Mouse (Mus musculus): ENCODE results near the gene Stk40. TPM values are rescaled to one million over a fixed set of nuclear protein-coding genes. Genes with fewer than 3 reads are reported as not detected.
"Not testable (repeated sequence)": the region's sequence is repeated elsewhere in the genome, so short reads cannot be mapped to it uniquely, and the experiment has no call there.

Gene Stk40
- total RNA-seq (2021) (10 to 100 TPM; 43.0 to 56.0 TPM), polyA plus RNA-seq (2012; rRNA removed) (33.2 and 33.5 TPM in 2 replicates)
- long read RNA-seq, transcript Stk40-201 (11 exons, 3,492 nt): major isoform, 12 of 22 reads
- long read RNA-seq, partial matches to known transcripts: 5 of 22 reads
- long read RNA-seq, other reads (novel, unspliced or antisense): 5 of 22 reads

GRCm38 (mm10) chr4:126103590-126104068, at the start of gene Stk40:
TSS of gene Stk40 (plus strand) at chr4:126103957.
- DNase-seq: peak; percentile 98

- DNase-seq: no peak
Measured at GRCm38 (mm10) chr4:126057207-126058133, 46.3 kb upstream of the Stk40 start.

- peak; percentile 93 for DNase-seq
Measured at GRCm38 (mm10) chr4:126058134-126058996, 45.4 kb upstream of the Stk40 start, which contains the start of gene Oscp1. TSS of gene Oscp1 (plus strand) at chr4:126058565.

GRCm38 (mm10) chr4:126058997-126059362, 44.8 kb upstream of the Stk40 start:
- no peak for DNase-seq

- no peak for DNase-seq
Measured at GRCm38 (mm10) chr4:126062856-126063255, 40.9 kb upstream of the Stk40 start.

- DNase-seq: peak; percentile 20
Measured at GRCm38 (mm10) chr4:126065241-126065640, 38.5 kb upstream of the Stk40 start.

- peak; percentile 49 for DNase-seq
Measured at GRCm38 (mm10) chr4:126067401-126068077, 36.2 kb upstream of the Stk40 start.

GRCm38 (mm10) chr4:126068842-126069241, 34.9 kb upstream of the Stk40 start:
- no peak for DNase-seq

- DNase-seq: no peak
Measured at GRCm38 (mm10) chr4:126077833-126078232, 25.9 kb upstream of the Stk40 start.

- DNase-seq: peak; percentile 44
Measured at GRCm38 (mm10) chr4:126079266-126079665, 24.5 kb upstream of the Stk40 start.

- DNase-seq: no peak
Measured at GRCm38 (mm10) chr4:126081601-126082000, 22.2 kb upstream of the Stk40 start.

- DNase-seq: no peak
Measured at GRCm38 (mm10) chr4:126083021-126083420, 20.7 kb upstream of the Stk40 start.

GRCm38 (mm10) chr4:126084382-126084781, 19.4 kb upstream of the Stk40 start:
- no peak for DNase-seq

- peak; percentile 82 for DNase-seq
Measured at GRCm38 (mm10) chr4:126085996-126086576, 17.7 kb upstream of the Stk40 start.

- no peak for DNase-seq
Measured at GRCm38 (mm10) chr4:126090101-126090847, 13.5 kb upstream of the Stk40 start.

GRCm38 (mm10) chr4:126090848-126091124, 13.0 kb upstream of the Stk40 start:
- no peak for DNase-seq

- no peak for DNase-seq
Measured at GRCm38 (mm10) chr4:126091873-126092272, 11.9 kb upstream of the Stk40 start.

GRCm38 (mm10) chr4:126095622-126096430, 7.9 kb upstream of the Stk40 start:
- not testable (repeated sequence) for DNase-seq

GRCm38 (mm10) chr4:126096464-126097111, 7.2 kb upstream of the Stk40 start, which contains the start of gene Lsm10:
TSS of gene Lsm10 (plus strand) at chr4:126096623.
- DNase-seq: peak; percentile 97

Data from adrenal gland, adult 2 months (tissue).